Mouse (Mus musculus) testis, adult 2 months (tissue): Measurements from ENCODE around the gene Ndufb4.

Source experiments
- CTCF ChIP-seq: fragments of 200-500 bp; IDR thresholded peaks from 2 replicates; pipeline ENCODE4 v1.5.1; 2012; ENCODE audit warnings: low read depth, mild to moderate bottlenecking, inconsistent platforms, low read length, moderate library complexity; ENCODE audit not compliant: control insufficient read depth, insufficient read depth, insufficient replicate concordance
- POLR2A ChIP-seq: fragments of 200-500 bp; IDR thresholded peaks from 2 replicates; pipeline ENCODE4 v1.6.1; 2012; ENCODE audit warnings: low read depth, mild to moderate bottlenecking, inconsistent platforms, low read length, moderate library complexity; ENCODE audit not compliant: control insufficient read depth

- TF ChIP-seq CTCF (no peak), POLR2A (no peak)
These were observed 55.8 kb downstream of the Ndufb4 start for GRCm38 (mm10) chr16:37598463-37598862.
